Mouse (Mus musculus) CH12.LX (cell line): ENCODE measurements around the gene Entpd8. TPM values are rescaled to one million over a fixed set of nuclear protein-coding genes. Genes with fewer than 3 reads are reported as not detected.
A peak's percentile ranks its signal among the peaks of the same experiment; 100 is the strongest.

Experiments
- DNase-seq: peaks from one replicate; pipeline ENCODE4 v3.0.0-alpha.2; 2013; ENCODE audit errors: extremely low read depth
- H3K27ac ChIP-seq: 2 replicates; pipeline ENCODE4 v1.5.1; 2012; ENCODE audit warnings: low read depth, mild to moderate bottlenecking, control low read depth, moderate library complexity; ENCODE audit not compliant: insufficient read depth
- H3K27me3 ChIP-seq: replicated peaks from 2 replicates; pipeline ENCODE3; 2012; ENCODE audit warnings: inconsistent platforms
- H3K36me3 ChIP-seq, 2 experiments: replicated peaks in 1 of 2; 2 replicates each; pipeline versions ENCODE3 to v1.6.1; 2012; ENCODE audit warnings: inconsistent platforms in 1 of 2, low read length in 1 of 2, mild to moderate bottlenecking in 1 of 2, mixed read lengths in 1 of 2, moderate library complexity in 1 of 2; ENCODE audit not compliant: control insufficient read depth in 1 of 2, insufficient read depth in 1 of 2
- H3K4me1 ChIP-seq, 2 experiments: 2 replicates each; pipeline ENCODE4 v1.6.1; 2012; ENCODE audit warnings: inconsistent platforms in 1 of 2, moderate library complexity in 1 of 2; ENCODE audit not compliant: insufficient read depth in 2 of 2, control insufficient read depth in 1 of 2
- H3K4me2 ChIP-seq: 2 replicates; pipeline ENCODE4 v1.6.1; 2012; ENCODE audit warnings: low read depth, mild to moderate bottlenecking, control low read depth; ENCODE audit not compliant: poor library complexity, insufficient read depth, severe bottlenecking
- H3K4me3 ChIP-seq, 3 experiments: fragments of 150-350 bp in 1 of 3; sonication (generic) in 1 of 3; replicated peaks in 1 of 3; 2 replicates each; pipeline versions ENCODE3 to v1.5.1; 2011 to 2012; ENCODE audit warnings: low read depth in 2 of 3, low read length in 2 of 3, mild to moderate bottlenecking in 2 of 3, moderate library complexity in 2 of 3, control low read depth in 1 of 3, improper control_type of control experiment in 1 of 3, inconsistent platforms in 1 of 3, mixed read lengths in 1 of 3; ENCODE audit not compliant: poor library complexity in 1 of 3
- H3K79me2 ChIP-seq: replicated peaks from 2 replicates; pipeline ENCODE4 v1.6.1; 2012; ENCODE audit warnings: mild to moderate bottlenecking, moderate library complexity; ENCODE audit not compliant: control insufficient read depth, poor library complexity, insufficient read depth, severe bottlenecking; ENCODE audit errors: extremely low read depth
- H3K9ac ChIP-seq: 2 replicates; pipeline ENCODE4 v1.6.1; 2012; ENCODE audit warnings: low read depth, mild to moderate bottlenecking, control low read depth, moderate library complexity; ENCODE audit not compliant: insufficient read depth
- H3K9me3 ChIP-seq: replicated peaks from 2 replicates; pipeline ENCODE3; 2012; ENCODE audit warnings: low read length, inconsistent platforms, mixed read lengths
- CTCF ChIP-seq, 2 experiments: IDR thresholded peaks in 1 of 2; conservative IDR thresholded peaks in 1 of 2; 2 replicates each; pipeline ENCODE4 v1.5.1; 2011 to 2012; ENCODE audit warnings: low read depth in 2 of 2, low read length in 2 of 2, improper control_type of control experiment in 1 of 2, inconsistent platforms in 1 of 2, mild to moderate bottlenecking in 1 of 2, moderate library complexity in 1 of 2
- EP300 ChIP-seq: IDR thresholded peaks from 2 replicates; pipeline ENCODE4 v1.6.1; 2011; ENCODE audit warnings: low read length, improper control_type of control experiment
- MAZ ChIP-seq: IDR thresholded peaks from 2 replicates; pipeline ENCODE4 v1.6.1; 2012; ENCODE audit warnings: low read depth, mild to moderate bottlenecking, inconsistent platforms, low read length, improper control_type of control experiment, moderate library complexity
- MEF2A ChIP-seq: IDR thresholded peaks from 2 replicates; pipeline ENCODE4 v1.6.1; 2014; ENCODE audit warnings: low read depth, mild to moderate bottlenecking, inconsistent platforms, low read length, improper control_type of control experiment, borderline replicate concordance
- MYC ChIP-seq: IDR thresholded peaks from 2 replicates; pipeline ENCODE4 v1.6.1; 2011; ENCODE audit warnings: low read depth, mild to moderate bottlenecking, improper control_type of control experiment, low read length
- RAD21 ChIP-seq: IDR thresholded peaks from 2 replicates; pipeline ENCODE4 v1.6.1; 2011; ENCODE audit warnings: low read depth, mild to moderate bottlenecking, low read length, improper control_type of control experiment, moderate library complexity
- SMC3 ChIP-seq: IDR thresholded peaks from 2 replicates; pipeline ENCODE4 v1.6.1; 2011; ENCODE audit warnings: low read depth, low read length, improper control_type of control experiment
- TBP ChIP-seq: conservative IDR thresholded peaks from 2 replicates; pipeline ENCODE4 v1.6.1; 2011; ENCODE audit warnings: low read depth, low read length, improper control_type of control experiment
- UBTF ChIP-seq: IDR thresholded peaks from 2 replicates; pipeline ENCODE4 v1.6.1; 2012; ENCODE audit warnings: low read depth, mild to moderate bottlenecking, inconsistent platforms, low read length, improper control_type of control experiment, moderate library complexity
- USF2 ChIP-seq: conservative IDR thresholded peaks from 2 replicates; pipeline ENCODE4 v1.6.1; 2011; ENCODE audit warnings: low read depth, low read length, improper control_type of control experiment
- ZC3H11A ChIP-seq: IDR thresholded peaks from 2 replicates; pipeline ENCODE4 v1.6.1; 2012; ENCODE audit warnings: low read depth, mild to moderate bottlenecking, inconsistent platforms, low read length, improper control_type of control experiment
- ZNF384 ChIP-seq: IDR thresholded peaks from 2 replicates; pipeline ENCODE4 v1.6.1; 2012; ENCODE audit warnings: low read depth, low read length, improper control_type of control experiment, inconsistent platforms
- dilution Hi-C: fragments of 300-500 bp; cut with MboI; formaldehyde crosslinking; loops from 2 replicates; pipeline ENCODE4 v1.14.3; 2020; ENCODE audit warnings: low sequenced_read_pairs; ENCODE audit not compliant: extremely low pct_unique_long_range_greater_than_20kb, extremely low pct_ligation_motif_present
- in situ Hi-C: fragments of 300-500 bp; cut with MboI; formaldehyde crosslinking; loops from 3 replicates; pipeline ENCODE4 v1.14.3; 2019; ENCODE audit warnings: low sequenced_read_pairs, low pct_ligation_motif_present, low pct_unique_long_range_greater_than_20kb, mixed read lengths
- polyA plus RNA-seq: library from polyadenylated mRNA; unstranded; fragments of >175 nt; gene quantifications from 2 replicates; pipeline ENCODE4 v1.2.1, GENCODE M21; 2012; ENCODE audit warnings: low read depth; ENCODE audit not compliant: insufficient read length
- total RNA-seq, 2 experiments: library from RNA; depleted of rRNA; stranded (reverse); fragments of 300-350 nt in 1 of 2; fragments of >200 nt in 1 of 2; gene quantifications; 2 replicates each; pipeline ENCODE4 v1.2.3; 2012 to 2014

Gene Entpd8
- total and polyA plus RNA-seq, 3 experiments: not detected

DNA sequence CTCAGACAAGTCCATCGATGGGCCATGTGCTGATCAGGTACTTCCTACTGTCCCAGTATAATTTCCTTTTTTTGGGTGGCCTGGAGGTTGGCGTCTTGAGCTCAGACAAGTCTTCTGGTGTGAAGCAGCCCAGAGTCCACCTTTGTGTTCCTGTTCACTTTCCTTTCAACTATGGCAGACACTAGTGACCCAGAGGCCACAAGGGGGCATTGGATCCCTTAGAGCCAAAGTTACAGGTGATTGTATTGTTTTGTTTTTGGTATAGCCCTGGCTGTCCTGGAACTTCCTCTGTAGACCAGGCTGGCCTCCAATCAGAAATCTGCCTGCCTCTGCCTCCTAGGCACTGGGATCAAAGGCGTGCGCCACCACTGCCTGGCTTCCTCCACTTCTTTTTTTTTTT, 7.7 kb upstream of the Entpd8 start:
- DNase-seq: peak; percentile 30
- TF ChIP-seq SMC3 (peak; percentile 68), TBP (no peak), ZNF384 (no peak), CTCF (conservative IDR thresholded peaks at IDR 0.05 in 1 of 2, IDR thresholded peaks at IDR 0.05 in 1 of 2; ENCODE audit: low read depth in 2 of 2, low read length in 2 of 2) (peak in 1 of 2 experiments; percentile 70; a peak in 2 of 4 replicates), MYC (no peak), RAD21 (peak; percentile 58), MAZ (no peak), EP300 (no peak), MEF2A (no peak), UBTF (no peak)
- H3K27ac ChIP-seq: no peak overlapping the region
- in situ Hi-C loops (no loop called here), dilution Hi-C loops (no loop called here)
- H3K9ac ChIP-seq: no peak overlapping the region
- no peaks in the 10 kb centered on the region for H3K36me3 ChIP-seq
- no peaks in the 10 kb centered on the region for H3K9me3 ChIP-seq
- no peak overlapping the region for H3K4me3 ChIP-seq
- peaks cover 0 to 12% of the 10 kb centered on the region in 2 experiments; a peak in 2 of 4 replicates for H3K4me1 ChIP-seq
- no peaks in the 10 kb centered on the region for H3K79me2 ChIP-seq
- H3K4me2 ChIP-seq: no peak overlapping the region
- H3K27me3 ChIP-seq: no peaks in the 10 kb centered on the region

DNA sequence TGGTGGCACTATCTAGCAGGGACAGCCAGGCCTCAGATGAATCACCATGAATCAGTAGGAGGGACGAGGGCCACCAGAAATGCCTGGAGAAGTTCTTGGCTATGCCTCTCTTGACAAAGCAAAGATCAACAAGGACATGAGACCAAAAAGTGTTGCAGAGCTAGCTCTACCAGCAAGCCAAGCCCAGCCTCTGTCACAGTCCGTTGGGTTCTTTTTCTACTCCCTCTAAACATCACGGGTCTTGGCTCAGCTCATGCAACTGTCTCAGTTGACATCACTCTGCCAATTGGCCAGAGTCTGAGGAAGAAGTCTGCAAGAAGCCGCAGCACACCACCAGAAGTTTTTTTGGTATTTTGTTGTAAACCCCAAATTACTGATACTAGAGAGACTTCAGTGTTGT, 4.6 kb upstream of the Entpd8 start:
- Histone ChIP-seq H3K79me2 (no peaks in the 10 kb centered on the region), H3K4me3 (no peak overlapping the region), H3K9ac (no peak overlapping the region), H3K27ac (no peak overlapping the region), H3K4me1 (peaks cover 0 to 5% of the 10 kb centered on the region in 2 experiments; a peak in 1 of 4 replicates), H3K9me3 (no peaks in the 10 kb centered on the region), H3K4me2 (no peak overlapping the region), H3K27me3 (no peaks in the 10 kb centered on the region), H3K36me3 (no peaks in the 10 kb centered on the region)
- dilution Hi-C loops: no loop called here
- DNase-seq: no peak
- no peak for TF ChIP-seq MEF2A
- in situ Hi-C loops: no loop called here

DNA sequence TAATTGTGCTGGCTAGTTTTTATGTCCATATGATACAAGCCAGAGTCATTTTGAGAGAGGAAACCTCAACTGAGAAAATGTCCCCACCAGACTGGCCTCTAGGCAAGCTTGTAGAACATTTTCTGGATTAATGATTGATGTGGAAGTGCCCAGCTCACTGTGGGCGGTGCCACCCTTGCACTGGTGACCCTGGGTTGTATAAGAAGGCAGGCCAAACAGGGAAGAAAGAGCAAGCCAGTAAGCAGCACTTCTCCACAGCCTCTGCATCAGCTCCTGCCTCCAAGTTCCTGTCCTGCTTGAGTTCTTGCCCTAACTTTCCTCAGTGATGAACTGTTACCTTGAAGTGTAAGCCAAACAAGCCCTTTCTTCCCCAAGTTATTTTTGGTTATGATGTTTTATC, 1.1 kb upstream of the Entpd8 start:
- no peak overlapping the region for H3K27ac ChIP-seq
- no peaks in the 10 kb centered on the region for H3K79me2 ChIP-seq
- H3K4me2 ChIP-seq: no peak overlapping the region
- peaks cover 0 to 5% of the 10 kb centered on the region in 2 experiments; a peak in 1 of 4 replicates for H3K4me1 ChIP-seq
- no peak for DNase-seq
- no peak overlapping the region for H3K9ac ChIP-seq
- dilution Hi-C loops (no loop called here), in situ Hi-C loops (no loop called here)
- no peak for TF ChIP-seq ZC3H11A
- TF ChIP-seq USF2: no peak
- no peak overlapping the region for H3K4me3 ChIP-seq
- no peaks in the 10 kb centered on the region for H3K27me3 ChIP-seq
- no peaks in the 10 kb centered on the region for H3K36me3 ChIP-seq
- no peaks in the 10 kb centered on the region for H3K9me3 ChIP-seq
